Mouse (Mus musculus): ENCODE data around the gene Tyrobp.

DNA sequence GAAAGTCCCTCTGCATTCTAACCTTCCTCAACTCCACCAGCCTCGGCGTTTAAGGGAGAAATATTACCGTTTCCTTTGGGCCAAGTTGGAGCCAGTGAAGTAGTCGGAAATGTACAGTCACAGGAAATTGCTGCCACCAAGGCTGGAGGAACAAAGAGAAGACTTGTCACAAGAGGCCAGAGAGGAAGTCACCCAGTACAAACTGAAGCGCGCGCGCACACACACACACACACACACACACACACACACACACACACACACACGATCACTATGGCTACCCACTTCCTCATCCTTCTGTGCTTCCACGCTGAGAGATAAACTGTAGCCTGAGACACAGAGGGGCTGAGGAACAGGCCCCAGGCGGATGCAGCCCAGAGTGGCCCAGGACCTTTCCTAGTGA lies 19.2 kb upstream of the Tyrobp start:
- no peak for TF ChIP-seq POLR2A (IDR thresholded peaks at IDR 0.05; ENCODE audit: low read depth, low read length)
- no peak for TF ChIP-seq CTCF (IDR thresholded peaks at IDR 0.05; ENCODE audit: borderline replicate concordance, insufficient read depth, low read length)

All from embryonic fibroblast, embryonic 13.5 days (primary cell).